In genomic region chr16:9485291-9485690, GRCm38 (mm10) we compare ENCODE assay signal across 19 mouse cellular contexts.
"Had no signal": no experiment of that assay in that cellular context is flagged by ENCODE, and none has a peak within 500 bp of the region (broad histone marks: within the 10 kb centered on the region; RNA-seq: fewer than 3 reads in every experiment).

No protein-coding gene starts in this region.

- H3K27me3 ChIP-seq: limb, embryonic 15.5 days; liver, embryonic 12.5 days; lung, embryonic 15.5 days; midbrain, embryonic 12.5 days; neural tube, embryonic 13.5 days; neural tube, embryonic 15.5 days had no signal

- H3K4me2 ChIP-seq: limb, embryonic 15.5 days; liver, embryonic 12.5 days; lung, embryonic 15.5 days; midbrain, embryonic 12.5 days; neural tube, embryonic 13.5 days; neural tube, embryonic 15.5 days had no signal

- H3K4me3 ChIP-seq: limb, embryonic 15.5 days; liver, embryonic 12.5 days; lung, embryonic 15.5 days; midbrain, embryonic 10.5 days; midbrain, embryonic 12.5 days; myocyte; neural tube, embryonic 13.5 days; neural tube, embryonic 15.5 days had no signal

- H3K36me3 ChIP-seq: limb, embryonic 15.5 days; liver, embryonic 12.5 days; lung, embryonic 15.5 days; midbrain, embryonic 10.5 days; midbrain, embryonic 12.5 days; neural tube, embryonic 13.5 days; neural tube, embryonic 15.5 days had no signal

- H3K9me3 ChIP-seq: limb, embryonic 15.5 days; liver, embryonic 12.5 days; lung, embryonic 15.5 days; midbrain, embryonic 10.5 days; midbrain, embryonic 12.5 days; neural tube, embryonic 13.5 days; neural tube, embryonic 15.5 days had no signal

- H3K27ac ChIP-seq: limb, embryonic 15.5 days; liver, embryonic 12.5 days; liver, embryonic 14.5 days; lung, embryonic 15.5 days; midbrain, embryonic 10.5 days; midbrain, embryonic 12.5 days; neural tube, embryonic 13.5 days; neural tube, embryonic 15.5 days had no signal

- H3K4me1 ChIP-seq: limb, embryonic 15.5 days; liver, embryonic 12.5 days; lung, embryonic 15.5 days; midbrain, embryonic 10.5 days; midbrain, embryonic 12.5 days; neural tube, embryonic 13.5 days; neural tube, embryonic 15.5 days had no signal

- ATAC-seq: liver, embryonic 12.5 days; midbrain, embryonic 16.5 days had no signal

- H3K9ac ChIP-seq: limb, embryonic 15.5 days; liver, embryonic 12.5 days; liver, embryonic 14.5 days; lung, embryonic 15.5 days; midbrain, embryonic 12.5 days; neural tube, embryonic 13.5 days; neural tube, embryonic 15.5 days had no signal

- DNase-seq: midbrain, embryonic 14.5 days; retina, postnatal 1 day; right cerebral cortex, adult 18-20 months; right cerebral cortex, postnatal 25 days; right cerebral cortex, postnatal 4 days; spleen, adult 18-20 months; thymus, adult 2 months; thymus, postnatal 25 days; thymus, postnatal 4 days had no signal
